Mouse (Mus musculus): ENCODE measurements around the gene Pik3r4. TPM values are rescaled to one million over a fixed set of nuclear protein-coding genes. Genes with fewer than 3 reads are reported as not detected.

Pik3r4 gene
- 5.6 and 7.9 TPM in 2 replicates for polyA plus RNA-seq (2012; ENCODE audit: low replicate concordance)

DNA sequence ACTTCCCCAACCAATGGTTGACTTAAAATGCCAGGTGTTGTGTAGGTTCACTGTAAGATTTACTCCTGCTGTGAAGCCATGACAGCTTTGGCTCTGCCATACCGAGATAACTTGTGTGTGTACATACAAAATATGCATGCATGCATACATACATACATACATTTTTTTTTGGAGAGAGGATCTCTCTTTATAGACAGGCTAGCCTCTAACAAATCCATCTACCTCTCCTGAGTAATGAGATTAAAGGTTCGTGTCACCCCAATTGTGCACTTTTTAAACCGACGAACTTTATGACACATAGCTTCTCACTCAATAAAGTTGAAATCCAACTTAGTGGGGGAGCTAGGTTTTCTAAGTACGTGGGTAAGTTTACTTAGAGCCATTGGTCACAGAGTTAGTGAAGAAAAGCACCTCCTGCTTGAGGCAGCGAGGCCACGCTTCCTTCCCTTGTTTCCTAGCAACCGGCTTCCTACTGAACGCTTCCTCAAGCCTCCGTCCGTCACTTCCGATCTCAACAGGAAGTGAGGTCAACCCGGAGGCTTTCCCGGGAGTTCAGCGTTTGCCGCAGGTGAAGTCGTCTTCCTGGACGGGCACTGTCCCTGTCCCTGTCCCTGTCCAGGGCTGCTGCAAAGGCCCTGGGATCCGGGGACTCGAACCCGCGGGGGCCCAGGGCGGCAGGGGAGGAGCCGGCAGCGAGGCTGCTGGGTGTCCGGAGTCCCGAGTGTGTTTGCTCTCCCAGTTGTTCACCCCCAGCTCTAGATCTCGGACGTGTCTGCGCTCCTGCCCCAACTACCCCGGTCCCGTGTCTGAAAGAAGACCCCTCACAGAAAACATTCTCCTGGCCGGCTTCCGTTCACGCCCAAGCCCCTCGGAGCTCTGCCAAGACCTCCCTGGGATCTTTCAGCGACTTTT lies at the start of gene Pik3r4:
TSS of gene Pik3r4 (plus strand) at position 519 of the 912 bp plus-strand sequence.

Other genes starting within 250 kb of the Pik3r4 start
- gene Aste1, start 247.6 kb upstream of the Pik3r4 start, polyA plus RNA-seq (2012; ENCODE audit: low replicate concordance), result 2.4 and 3.0 TPM in 2 replicates
- not detected in 2 replicates for gene Nek11, start 247.5 kb upstream of the Pik3r4 start, polyA plus RNA-seq (2012; ENCODE audit: low replicate concordance)
- gene Atp2c1, start 115.7 kb upstream of the Pik3r4 start, polyA plus RNA-seq (2012; ENCODE audit: low replicate concordance), result 14.2 and 14.4 TPM in 2 replicates
- gene Col6a6, start 185.2 kb downstream of the Pik3r4 start, polyA plus RNA-seq (2012; ENCODE audit: low replicate concordance), result not detected in 2 replicates